Mouse (Mus musculus) lung, adult 2 months (tissue): Measurements from ENCODE around the gene Tbc1d2.

ENCODE experiments used
- CTCF ChIP-seq: fragments of 200-500 bp; IDR thresholded peaks from 2 replicates; pipeline ENCODE4 v1.5.1; 2011; ENCODE audit warnings: mild to moderate bottlenecking, low read length, control low read depth; ENCODE audit not compliant: insufficient read depth
- POLR2A ChIP-seq: fragments of 200-500 bp; IDR thresholded peaks from 2 replicates; pipeline ENCODE4 v1.6.1; 2011; ENCODE audit warnings: low read depth, mild to moderate bottlenecking, control low read depth, low read length, borderline replicate concordance; ENCODE audit errors: extremely low read depth

- TF ChIP-seq CTCF (no peak), POLR2A (no peak)
These were observed 14.1 kb downstream of the Tbc1d2 start for GRCm38 (mm10) chr4:46635702-46636430.
